25 mouse cellular contexts compared by ENCODE assay signal in genomic region chr11:94791700-94792099, GRCm38 (mm10). TPM values are rescaled to one million over a fixed set of nuclear protein-coding genes. Genes with fewer than 3 reads are reported as not detected.
DNase-seq lines count a peak whose midpoint lies in the region; ATAC-seq and TF ChIP-seq lines count a peak whose summit lies in the region.
"Had no signal": no experiment of that assay in that cellular context is flagged by ENCODE, and none has a peak within 500 bp of the region (broad histone marks: within the 10 kb centered on the region; RNA-seq: fewer than 3 reads in every experiment).

No protein-coding gene starts in this region.

- 0 out of 2 replicates have a peak, but pooled peaks have one; percentile 9 for TF ChIP-seq CTCF in bone marrow macrophage, adult 2 months (IDR thresholded peaks at IDR 0.05; ENCODE audit: low read depth, low read length)
- TF ChIP-seq CTCF in left cerebral cortex, adult 2 months (IDR thresholded peaks at IDR 0.05), result no peak

- DNase-seq in heart, adult 11 months, result peak; percentile 68
- no peak for DNase-seq in heart, adult 8-10 months (ENCODE audit: low spot score)
- peak; percentile 43 for DNase-seq in A20 (ENCODE audit: low read depth, low spot score)
- no peak for DNase-seq in left cerebral cortex, adult 2 months (ENCODE audit: extremely low spot score in 1 of 2, low spot score in 2 of 2)
- DNase-seq in limb, embryonic 10.5 days (ENCODE audit: low spot score), result no peak
- DNase-seq: adrenal gland, postnatal 14 days; cerebellum, adult 2 months; cerebellum, postnatal 10 days; embryo, embryonic 11 days; gastrocnemius, postnatal 10 days; heart, postnatal 36 days had no signal

- no peaks in the 10 kb centered on the region for H3K9me3 ChIP-seq in limb, embryonic 10.5 days (replicated peaks)
- H3K9me3 ChIP-seq: embryonic facial prominence, embryonic 15.5 days; forebrain, embryonic 10.5 days; heart, embryonic 13.5 days; hindbrain, embryonic 12.5 days had no signal

- peak; percentile 47; the same call in 1 of the 2 replicates for ATAC-seq in megakaryocyte, adult 5-6 weeks (ENCODE audit: poor library complexity, severe bottlenecking)
- ATAC-seq in cerebellum, adult (ENCODE audit: insufficient number of reproducible peaks, low FRiP score, low TSS enrichment), result no peak
- ATAC-seq: forebrain, embryonic 14.5 days; hindbrain, embryonic 16.5 days; inflammation-experienced regulatory T-cells, adult 6 months had no signal

- TF ChIP-seq POLR2A in bone marrow macrophage, adult 2 months (IDR thresholded peaks at IDR 0.05; ENCODE audit: borderline replicate concordance, low read depth, low read length), result no peak

- no peak overlapping the region for H3K27ac ChIP-seq in bone marrow macrophage, adult 2 months (ENCODE audit: insufficient read depth, low read depth, low read length)
- no peak overlapping the region for H3K27ac ChIP-seq in left cerebral cortex, adult 2 months
- no peak overlapping the region for H3K27ac ChIP-seq in limb, embryonic 10.5 days
- H3K27ac ChIP-seq: embryonic facial prominence, embryonic 15.5 days; forebrain, embryonic 10.5 days; heart, embryonic 13.5 days; hindbrain, embryonic 12.5 days had no signal

- H3K27me3 ChIP-seq in limb, embryonic 10.5 days (ENCODE audit: low read depth, poor library complexity, severe bottlenecking), result no peaks in the 10 kb centered on the region
- H3K27me3 ChIP-seq: embryonic facial prominence, embryonic 15.5 days; hindbrain, embryonic 12.5 days had no signal

- peaks cover 9% of the 10 kb centered on the region for H3K4me1 ChIP-seq in bone marrow macrophage, adult 2 months (ENCODE audit: control insufficient read depth, insufficient read depth, low read length)
- no peaks in the 10 kb centered on the region for H3K4me1 ChIP-seq in limb, embryonic 10.5 days
- H3K4me1 ChIP-seq: embryonic facial prominence, embryonic 15.5 days; forebrain, embryonic 10.5 days; heart, embryonic 13.5 days; hindbrain, embryonic 12.5 days had no signal

- intact Hi-C loops in left cerebral cortex, adult 2 months (cut with DNase I), result no loop called here

- H3K4me3 ChIP-seq in bone marrow macrophage, adult 2 months (ENCODE audit: insufficient read depth, low read length), result no peak overlapping the region
- H3K4me3 ChIP-seq in left cerebral cortex, adult 2 months, result no peak overlapping the region
- no peak overlapping the region for H3K4me3 ChIP-seq in limb, embryonic 10.5 days
- H3K4me3 ChIP-seq: embryonic facial prominence, embryonic 15.5 days; erythroblast, embryonic 14.5 days; forebrain, embryonic 10.5 days; heart, embryonic 13.5 days; hindbrain, embryonic 12.5 days had no signal

- H3K36me3 ChIP-seq in limb, embryonic 10.5 days, result no peaks in the 10 kb centered on the region
- H3K36me3 ChIP-seq: embryonic facial prominence, embryonic 15.5 days; forebrain, embryonic 10.5 days; heart, embryonic 13.5 days; hindbrain, embryonic 12.5 days had no signal

RNA-seq across cellular contexts. Expression of gene Tmem92, which starts 9.2 kb away (rescaled TPM):
- total RNA-seq in heart, adult 8-10 months (2022), result not detected
- polyA plus RNA-seq in bone marrow macrophage, adult 2 months (2012; ENCODE audit: insufficient read depth, insufficient read length, missing spikeins), result 0.28 TPM in 1 of 2 replicates, not detected in the other
- not detected in 2 replicates for total RNA-seq in megakaryocyte, adult 5-6 weeks (2015)
- total RNA-seq in megakaryocyte, adult 5-6 weeks (2017), result not detected in 2 replicates
- not detected for total RNA-seq in left cerebral cortex, adult 2 months (2021)
- polyA plus RNA-seq in limb, embryonic 10.5 days (2016; fragmentation: Nextera tagmentation; extraction: Ambion mirVana), result not detected in 2 replicates
- total RNA-seq: adrenal gland, postnatal 14 days; gastrocnemius, postnatal 10 days; gastrocnemius, postnatal 4 days; heart, postnatal 36 days had no signal
- polyA plus RNA-seq: cerebellum, adult 2 months; embryonic facial prominence, embryonic 11.5 days; embryonic facial prominence, embryonic 15.5 days; erythroblast, embryonic 14.5 days; forebrain, embryonic 10.5 days; forebrain, embryonic 14.5 days; heart, embryonic 13.5 days; heart, postnatal 0 days; hindbrain, embryonic 12.5 days; hindbrain, embryonic 16.5 days; inflammation-experienced regulatory T-cells, adult 6 months had no signal

RNA-seq across cellular contexts. Expression of gene Cdc34b, which starts 50.1 kb away (rescaled TPM):
- under 1 TPM; 0.52 to 0.97 (median 0.88) TPM for total RNA-seq in heart, adult 8-10 months (2022)
- not detected in 2 replicates for polyA plus RNA-seq in bone marrow macrophage, adult 2 months (2012; ENCODE audit: insufficient read depth, insufficient read length, missing spikeins)
- not detected in 2 replicates for total RNA-seq in megakaryocyte, adult 5-6 weeks (2015)
- total RNA-seq in megakaryocyte, adult 5-6 weeks (2017), result not detected in 2 replicates
- total RNA-seq in left cerebral cortex, adult 2 months (2021), result under 1 TPM in 1 of 2 experiments, not detected in 1; 0.58 TPM
- polyA plus RNA-seq in limb, embryonic 10.5 days (2016; fragmentation: Nextera tagmentation; extraction: Ambion mirVana), result 0.16 and 0.20 TPM in 2 replicates
- total RNA-seq: adrenal gland, postnatal 14 days had no signal
- polyA plus RNA-seq: embryonic facial prominence, embryonic 15.5 days; forebrain, embryonic 14.5 days; heart, postnatal 0 days; hindbrain, embryonic 16.5 days had no signal

Comparison
In these comparisons a context has a peak if more than half of its experiments do, and no peak if none do; other contexts are left out.
1. DNase-seq: peak in heart, adult 11 months (single experiment) and A20 (single experiment); none in heart, adult 8-10 months (single experiment), left cerebral cortex, adult 2 months (0 of 2) and limb, embryonic 10.5 days (single experiment).